ENCODE assay signal across 15 mouse cellular contexts in genomic region chr3:86677573-86678155, GRCm38 (mm10).
DNase-seq lines count a peak whose midpoint lies in the region; ATAC-seq and TF ChIP-seq lines count a peak whose summit lies in the region.
"Had no signal": no experiment of that assay in that cellular context is flagged by ENCODE, and none has a peak within 500 bp of the region (broad histone marks: within the 10 kb centered on the region; RNA-seq: fewer than 3 reads in every experiment).

No protein-coding gene starts in this region.

- H3K9ac ChIP-seq in MEL (ENCODE audit: control insufficient read depth, low read depth, low read length, poor library complexity, severe bottlenecking) = no peak overlapping the region
- H3K9ac ChIP-seq in forebrain, embryonic 13.5 days = no peak overlapping the region
- H3K9ac ChIP-seq: hindbrain, embryonic 14.5 days; lung, embryonic 14.5 days; neural tube, embryonic 12.5 days had no signal

- TF ChIP-seq EP300 in MEL (IDR thresholded peaks at IDR 0.05; ENCODE audit: low read depth in 1 of 2, low read length in 2 of 2) = no peak

- no peak for TF ChIP-seq POLR2A in MEL (IDR thresholded peaks at IDR 0.05; ENCODE audit: control insufficient read depth in 1 of 2, insufficient read depth in 1 of 2, low read depth in 1 of 2, low read length in 2 of 2, poor library complexity in 1 of 2)

- no peak for TF ChIP-seq RAD21 in MEL (IDR thresholded peaks at IDR 0.05; ENCODE audit: low read depth, low read length)

- TF ChIP-seq CTCF in MEL (IDR thresholded peaks at IDR 0.05 in 2 of 3, conservative IDR thresholded peaks at IDR 0.05 in 1 of 3; ENCODE audit: control insufficient read depth in 1 of 3, insufficient read depth in 1 of 3, low read depth in 2 of 3, low read length in 3 of 3, poor library complexity in 1 of 3, severe bottlenecking in 1 of 3) = no peak

- no peaks in the 10 kb centered on the region for H3K9me3 ChIP-seq in MEL (replicated peaks; ENCODE audit: insufficient read depth, low read length)
- H3K9me3 ChIP-seq in forebrain, embryonic 13.5 days (replicated peaks) = no peaks in the 10 kb centered on the region
- H3K9me3 ChIP-seq: forebrain, embryonic 10.5 days; neural tube, embryonic 12.5 days had no signal

- no peak overlapping the region for H3K27ac ChIP-seq in MEL (ENCODE audit: control insufficient read depth, low read depth, low read length)
- H3K27ac ChIP-seq in forebrain, embryonic 13.5 days = no peak overlapping the region
- H3K27ac ChIP-seq: forebrain, embryonic 10.5 days; hindbrain, embryonic 14.5 days; neural tube, embryonic 12.5 days had no signal

- H3K4me3 ChIP-seq in MEL (ENCODE audit: control insufficient read depth in 1 of 2, insufficient read depth in 1 of 2, low read depth in 2 of 2, low read length in 2 of 2) = no peak overlapping the region
- no peak overlapping the region for H3K4me3 ChIP-seq in forebrain, embryonic 13.5 days
- H3K4me3 ChIP-seq: forebrain, embryonic 10.5 days; neural tube, embryonic 12.5 days had no signal

- DNase-seq in CD4-positive helper T cell, adult 2 months (ENCODE audit: low read depth, low spot score) = peak; percentile 10
- peak; percentile 46 for DNase-seq in MEL (ENCODE audit: low read depth, low spot score)
- peak; percentile 25 for DNase-seq in induced T-regulatory cell, adult 2 months (ENCODE audit: low read depth)
- peak; percentile 43 for DNase-seq in thymus, postnatal 0 days (ENCODE audit: low spot score)
- DNase-seq in heart, adult 11 months = no peak
- no peak for DNase-seq in right cerebral cortex, postnatal 10 days (ENCODE audit: low spot score in 2 of 2)
- no peak for DNase-seq in gastrocnemius, adult 8-10 months (ENCODE audit: low spot score in 2 of 2)
- DNase-seq: kidney, adult 11 months; kidney, postnatal 25 days; lung, embryonic 14.5 days had no signal

- ATAC-seq in forebrain, embryonic 13.5 days = no peak
- ATAC-seq: midbrain, embryonic 16.5 days had no signal

- no peaks in the 10 kb centered on the region for H3K27me3 ChIP-seq in MEL (ENCODE audit: control insufficient read depth in 1 of 2, insufficient read depth in 2 of 2, low read length in 2 of 2)
- H3K27me3 ChIP-seq in forebrain, embryonic 13.5 days = no peaks in the 10 kb centered on the region
- H3K27me3 ChIP-seq: neural tube, embryonic 12.5 days had no signal

- no peaks in the 10 kb centered on the region for H3K79me2 ChIP-seq in MEL (ENCODE audit: control insufficient read depth, insufficient read depth, low read length, poor library complexity)

- H3K4me2 ChIP-seq in forebrain, embryonic 13.5 days = no peak overlapping the region
- H3K4me2 ChIP-seq: hindbrain, embryonic 14.5 days; lung, embryonic 14.5 days; neural tube, embryonic 12.5 days had no signal

- 0 out of 4 replicates have a peak, but pooled peaks cover 0 to 6% of the 10 kb centered on the region in 2 experiments for H3K4me1 ChIP-seq in MEL (ENCODE audit: control insufficient read depth in 1 of 2, insufficient read depth in 2 of 2, low read length in 2 of 2)
- no peaks in the 10 kb centered on the region for H3K4me1 ChIP-seq in forebrain, embryonic 13.5 days
- H3K4me1 ChIP-seq: neural tube, embryonic 12.5 days had no signal

- peaks cover 0 to 3% of the 10 kb centered on the region in 2 experiments; a peak in 1 of 4 replicates for H3K36me3 ChIP-seq in MEL (ENCODE audit: control insufficient read depth in 1 of 2, insufficient read depth in 2 of 2, low read length in 2 of 2)
- H3K36me3 ChIP-seq in forebrain, embryonic 13.5 days (ENCODE audit: poor library complexity, severe bottlenecking) = no peaks in the 10 kb centered on the region
- H3K36me3 ChIP-seq: forebrain, embryonic 10.5 days; neural tube, embryonic 12.5 days had no signal

- WGBS in forebrain, embryonic 13.5 days = 53% methylated on average over 2 of the region's 2 CpGs

TF ChIP-seq in MEL, 35 proteins besides CTCF, POLR2A, EP300 and RAD21:
- no peak for TF ChIP-seq USF2 (IDR thresholded peaks at IDR 0.05; ENCODE audit: borderline replicate concordance in 1 of 2, insufficient read depth in 1 of 2, low read depth in 1 of 2, low read length in 2 of 2)
- no peak for TF ChIP-seq ZMIZ1 (IDR thresholded peaks at IDR 0.05; ENCODE audit: low read depth, low read length)
- no peak for TF ChIP-seq KAT2A (conservative IDR thresholded peaks at IDR 0.05; ENCODE audit: low read depth, low read length)
- TF ChIP-seq HCFC1 (IDR thresholded peaks at IDR 0.05; ENCODE audit: low read depth, low read length) = no peak
- no peak for TF ChIP-seq NRF1 (IDR thresholded peaks at IDR 0.05; ENCODE audit: insufficient read depth, low read depth, low read length, poor library complexity, severe bottlenecking)
- TF ChIP-seq NELFE (IDR thresholded peaks at IDR 0.05; ENCODE audit: low read depth, low read length) = no peak
- TF ChIP-seq ZC3H11A (IDR thresholded peaks at IDR 0.05; ENCODE audit: low read depth, low read length) = no peak
- no peak for TF ChIP-seq GABPA (IDR thresholded peaks at IDR 0.05; ENCODE audit: low read depth, low read length)
- TF ChIP-seq MAFK (IDR thresholded peaks at IDR 0.05; ENCODE audit: borderline replicate concordance, low read depth, low read length) = no peak
- TF ChIP-seq GATA1 (IDR thresholded peaks at IDR 0.05; ENCODE audit: low read depth, low read length) = no peak
- no peak for TF ChIP-seq BHLHE40 (IDR thresholded peaks at IDR 0.05; ENCODE audit: borderline replicate concordance, low read depth, low read length)
- no peak for TF ChIP-seq CHD2 (IDR thresholded peaks at IDR 0.05; ENCODE audit: low read length)

Comparison
In these comparisons a context has a peak if more than half of its experiments do, and no peak if none do; other contexts are left out.
1. DNase-seq: peak in CD4-positive helper T cell, adult 2 months (single experiment), MEL (single experiment), induced T-regulatory cell, adult 2 months (single experiment) and thymus, postnatal 0 days (single experiment); none in heart, adult 11 months (single experiment), right cerebral cortex, postnatal 10 days (0 of 2) and gastrocnemius, adult 8-10 months (0 of 2).